In the genomic region with DNA sequence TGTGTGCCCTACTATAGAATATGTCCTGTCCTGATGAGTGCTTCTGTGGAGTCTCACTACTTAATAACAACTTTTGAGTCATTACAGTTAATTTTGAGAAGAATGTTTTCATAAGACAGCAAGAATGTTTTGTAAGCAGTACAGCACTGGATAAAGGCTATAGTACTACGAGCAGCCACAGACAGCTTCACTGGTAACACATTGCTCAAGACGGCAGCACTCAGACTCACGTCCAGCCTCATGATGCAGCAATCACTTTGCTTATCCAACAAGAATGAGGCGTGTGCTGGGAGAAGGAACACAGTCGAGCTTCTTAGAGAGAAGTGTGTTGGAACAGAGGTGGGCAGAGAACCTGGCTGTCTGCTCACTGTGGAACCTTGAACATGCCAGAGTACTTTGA, we compare ENCODE assay signal across 26 mouse cellular contexts. TPM values are rescaled to one million over a fixed set of nuclear protein-coding genes. Genes with fewer than 3 reads are reported as not detected.
DNase-seq lines count a peak whose midpoint lies in the region; ATAC-seq and TF ChIP-seq lines count a peak whose summit lies in the region.
"Had no signal": no experiment of that assay in that cellular context is flagged by ENCODE, and none has a peak within 500 bp of the region (broad histone marks: within the 10 kb centered on the region; RNA-seq: fewer than 3 reads in every experiment).

No protein-coding gene starts in this region.

- no peaks in the 10 kb centered on the region for H3K36me3 ChIP-seq in heart, embryonic 12.5 days
- H3K36me3 ChIP-seq in lung, embryonic 14.5 days (ENCODE audit: insufficient read depth): no peaks in the 10 kb centered on the region
- H3K36me3 ChIP-seq in lung, postnatal 0 days (ENCODE audit: insufficient read depth, low read length): no peaks in the 10 kb centered on the region
- H3K36me3 ChIP-seq: embryonic facial prominence, embryonic 10.5 days; embryonic facial prominence, embryonic 12.5 days; forebrain, embryonic 15.5 days had no signal

- 0 out of 2 replicates have a peak, but pooled peaks cover 5% of the 10 kb centered on the region for H3K9me3 ChIP-seq in heart, embryonic 12.5 days (replicated peaks)
- H3K9me3 ChIP-seq in lung, embryonic 14.5 days (ENCODE audit: low read depth, low read length): peaks cover 5% of the 10 kb centered on the region; the same call in 1 of the 2 replicates
- no peaks in the 10 kb centered on the region for H3K9me3 ChIP-seq in lung, postnatal 0 days (ENCODE audit: low read length)
- H3K9me3 ChIP-seq: forebrain, embryonic 15.5 days had no signal

- no peak overlapping the region for H3K4me2 ChIP-seq in heart, embryonic 12.5 days
- no peak overlapping the region for H3K4me2 ChIP-seq in lung, embryonic 14.5 days
- H3K4me2 ChIP-seq in lung, postnatal 0 days (replicated peaks; ENCODE audit: low read depth, low read length): no peak overlapping the region
- H3K4me2 ChIP-seq: embryonic facial prominence, embryonic 12.5 days; forebrain, embryonic 13.5 days; forebrain, embryonic 15.5 days had no signal

- peak; percentile 34 for DNase-seq in heart, adult 11 months
- peak; percentile 24 for DNase-seq in lung, embryonic 14.5 days
- no peak for DNase-seq in lung, adult 2 months
- peak; percentile 38 for DNase-seq in lung, postnatal 0 days (ENCODE audit: low spot score)
- DNase-seq in lung, postnatal 25 days (ENCODE audit: low spot score): no peak
- no peak for DNase-seq in left cerebral cortex, adult 11 months (ENCODE audit: low spot score)
- DNase-seq: adrenal gland, adult 8-10 months; adrenal gland, postnatal 14 days; adrenal gland, postnatal 36 days; B cell, adult 2 months; cerebellum, adult 11-12 months; cerebellum, adult 2 months; cerebellum, adult 9-10 months; cerebellum, postnatal 10 days; cerebellum, postnatal 25 days had no signal

- TF ChIP-seq POLR2A in lung, adult 2 months (IDR thresholded peaks at IDR 0.05; ENCODE audit: borderline replicate concordance, extremely low read depth, low read depth, low read length): no peak

- ATAC-seq in heart, embryonic 12.5 days (ENCODE audit: insufficient number of reproducible peaks, low FRiP score): no peak
- no peak for ATAC-seq in lung, embryonic 14.5 days (ENCODE audit: insufficient read depth)
- ATAC-seq in lung, postnatal 0 days: no peak
- 0 out of 2 replicates have a peak, but pooled peaks have one; percentile 23 for ATAC-seq in megakaryocyte progenitor cell, adult 5-6 weeks (replicated peaks; ENCODE audit: poor library complexity)
- ATAC-seq: activated CD4-positive, CD25-positive, alpha-beta regulatory T cell, adult 4 months; forebrain, embryonic 13.5 days; forebrain, embryonic 15.5 days; Patski had no signal

- H3K4me3 ChIP-seq in heart, embryonic 12.5 days: no peak overlapping the region
- H3K4me3 ChIP-seq in lung, embryonic 14.5 days (ENCODE audit: low read depth, low read length): no peak overlapping the region
- no peak overlapping the region for H3K4me3 ChIP-seq in lung, adult 2 months (replicated peaks; ENCODE audit: extremely low read depth, low read depth, low read length)
- H3K4me3 ChIP-seq in lung, postnatal 0 days (ENCODE audit: low read depth, low read length): no peak overlapping the region
- H3K4me3 ChIP-seq: embryonic facial prominence, embryonic 10.5 days; embryonic facial prominence, embryonic 12.5 days; forebrain, embryonic 13.5 days; forebrain, embryonic 15.5 days had no signal

- H3K27me3 ChIP-seq in heart, embryonic 12.5 days (replicated peaks): no peaks in the 10 kb centered on the region
- no peaks in the 10 kb centered on the region for H3K27me3 ChIP-seq in lung, embryonic 14.5 days (ENCODE audit: insufficient read depth, low read length)
- H3K27me3 ChIP-seq in lung, postnatal 0 days (replicated peaks; ENCODE audit: insufficient read depth, low read length): no peaks in the 10 kb centered on the region
- H3K27me3 ChIP-seq: embryonic facial prominence, embryonic 12.5 days; forebrain, embryonic 13.5 days; forebrain, embryonic 15.5 days had no signal

- H3K27ac ChIP-seq in heart, embryonic 12.5 days (ENCODE audit: poor library complexity, severe bottlenecking): no peak overlapping the region
- no peak overlapping the region for H3K27ac ChIP-seq in lung, embryonic 14.5 days (ENCODE audit: low read depth)
- H3K27ac ChIP-seq in lung, postnatal 0 days (ENCODE audit: low read length): no peak overlapping the region
- H3K27ac ChIP-seq: embryonic facial prominence, embryonic 10.5 days; embryonic facial prominence, embryonic 12.5 days; forebrain, embryonic 13.5 days; forebrain, embryonic 15.5 days had no signal

- TF ChIP-seq EP300 in lung, postnatal 0 days (IDR thresholded peaks at IDR 0.05): no peak

- 44% methylated on average over 5 of the region's 5 CpGs for WGBS in heart, embryonic 12.5 days
- WGBS in lung, embryonic 14.5 days: 34% methylated on average over 5 of the region's 5 CpGs
- WGBS in lung, adult 2 months: 45% methylated on average over 5 of the region's 5 CpGs
- 34% methylated on average over 5 of the region's 5 CpGs for WGBS in lung, postnatal 0 days

- no peak for TF ChIP-seq CTCF in lung, embryonic 14.5 days (IDR thresholded peaks at IDR 0.05; ENCODE audit: low read depth)
- no peak for TF ChIP-seq CTCF in lung, adult 2 months (IDR thresholded peaks at IDR 0.05; ENCODE audit: insufficient read depth, low read length)
- no peak for TF ChIP-seq CTCF in lung, postnatal 0 days (IDR thresholded peaks at IDR 0.05)

- no peak overlapping the region for H3K9ac ChIP-seq in heart, embryonic 12.5 days
- no peak overlapping the region for H3K9ac ChIP-seq in lung, embryonic 14.5 days
- H3K9ac ChIP-seq in lung, postnatal 0 days (replicated peaks; ENCODE audit: low read depth): no peak overlapping the region
- H3K9ac ChIP-seq: embryonic facial prominence, embryonic 12.5 days; forebrain, embryonic 13.5 days; forebrain, embryonic 15.5 days had no signal

- H3K4me1 ChIP-seq in heart, embryonic 12.5 days (replicated peaks): no peaks in the 10 kb centered on the region; the same call in 1 of the 2 replicates
- H3K4me1 ChIP-seq in lung, embryonic 14.5 days (ENCODE audit: insufficient read depth): no peaks in the 10 kb centered on the region
- H3K4me1 ChIP-seq in lung, adult 2 months (ENCODE audit: control insufficient read depth, insufficient read depth, low read length): no peaks in the 10 kb centered on the region
- H3K4me1 ChIP-seq in lung, postnatal 0 days (ENCODE audit: insufficient read depth, low read depth, low read length): no peaks in the 10 kb centered on the region
- H3K4me1 ChIP-seq: embryonic facial prominence, embryonic 10.5 days; embryonic facial prominence, embryonic 12.5 days; forebrain, embryonic 13.5 days; forebrain, embryonic 15.5 days had no signal

RNA-seq across cellular contexts. Expression of gene 4930524B15Rik, which starts 10.7 kb away (rescaled TPM):
- polyA plus RNA-seq in heart, embryonic 12.5 days (2016; fragmentation: Nextera tagmentation; extraction: Ambion mirVana): 0.12 and 0.22 TPM in 2 replicates
- polyA plus RNA-seq in lung, embryonic 14.5 days (2014; fragmentation: Nextera tagmentation; extraction: Ambion mirVana): 0.12 TPM in 1 of 2 replicates, not detected in the other
- 0.05 and 0.06 TPM in 2 replicates for polyA plus RNA-seq in lung, adult 2 months (2012; rRNA removed)
- polyA plus RNA-seq in lung, postnatal 0 days (2015; fragmentation: Nextera tagmentation; extraction: Ambion mirVana): 0.07 TPM in 1 of 2 replicates, not detected in the other
- not detected in 2 replicates for total RNA-seq in megakaryocyte progenitor cell, adult 5-6 weeks (2015)
- not detected in 2 replicates for total RNA-seq in megakaryocyte progenitor cell, adult 5-6 weeks (2017)
- total RNA-seq: adrenal gland, adult 18-20 months; adrenal gland, adult 8-10 months; adrenal gland, postnatal 14 days; adrenal gland, postnatal 36 days; MEL had no signal
- polyA plus RNA-seq: activated CD4-positive, CD25-positive, alpha-beta regulatory T cell, adult 4 months; embryonic facial prominence, embryonic 14.5 days; Patski had no signal

RNA-seq across cellular contexts. Expression of gene Nsg2, which starts 24.1 kb away (rescaled TPM):
- polyA plus RNA-seq in heart, embryonic 12.5 days (2016; fragmentation: Nextera tagmentation; extraction: Ambion mirVana): 0.73 and 1.0 TPM in 2 replicates
- 0.25 and 0.55 TPM in 2 replicates for polyA plus RNA-seq in lung, embryonic 14.5 days (2014; fragmentation: Nextera tagmentation; extraction: Ambion mirVana)
- polyA plus RNA-seq in lung, adult 2 months (2012; rRNA removed): 1.2 and 1.7 TPM in 2 replicates
- 0.20 and 0.38 TPM in 2 replicates for polyA plus RNA-seq in lung, postnatal 0 days (2015; fragmentation: Nextera tagmentation; extraction: Ambion mirVana)
- total RNA-seq in megakaryocyte progenitor cell, adult 5-6 weeks (2015): 0.10 TPM in 1 of 2 replicates, not detected in the other
- 0.08 and 0.27 TPM in 2 replicates for total RNA-seq in megakaryocyte progenitor cell, adult 5-6 weeks (2017)
- total RNA-seq: MEL had no signal
- polyA plus RNA-seq: Patski had no signal

Comparison
In these comparisons a context has a peak if more than half of its experiments do, and no peak if none do; other contexts are left out.
1. DNase-seq: peak in heart, adult 11 months (single experiment), lung, embryonic 14.5 days (single experiment) and lung, postnatal 0 days (single experiment); none in lung, adult 2 months (single experiment), lung, postnatal 25 days (single experiment) and left cerebral cortex, adult 11 months (single experiment).